Mouse (Mus musculus): ENCODE measurements around the gene March11. TPM values are rescaled to one million over a fixed set of nuclear protein-coding genes. Genes with fewer than 3 reads are reported as not detected.

The March11 gene
- total RNA-seq (2021) = not detected

DNA sequence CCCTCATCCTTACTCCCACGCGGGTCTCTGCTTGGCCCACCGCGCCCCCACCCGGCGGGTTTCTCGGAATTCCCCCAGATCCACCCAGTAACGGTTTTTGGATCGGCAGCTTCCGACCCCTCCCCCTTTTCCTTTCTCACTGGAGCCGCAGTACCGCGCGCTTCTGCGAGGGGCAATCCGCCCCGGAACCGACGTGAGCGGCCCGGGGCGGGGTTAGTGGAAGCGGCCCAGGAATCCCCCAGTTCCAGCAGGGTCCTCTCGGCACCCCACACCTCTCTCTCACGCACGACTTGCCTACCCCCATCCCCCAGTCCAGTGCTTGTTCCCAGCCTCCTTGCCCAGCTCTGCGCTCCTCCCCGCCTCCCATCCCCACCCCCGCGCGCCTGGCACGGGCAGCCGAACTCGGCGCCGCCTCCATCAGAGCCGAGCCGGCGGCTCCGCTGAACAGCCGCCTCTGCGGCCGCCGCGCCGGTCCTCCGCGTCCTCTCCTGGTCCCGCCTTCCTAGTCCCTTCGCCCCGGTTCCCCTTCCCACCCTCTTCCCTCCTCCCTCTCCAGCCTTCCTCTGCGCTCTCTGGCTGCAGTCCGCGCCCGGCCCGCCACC is at the start of gene March11:
March11 (plus strand) TSS at position 420 of the 602 bp plus-strand sequence.
- intact Hi-C loops (cut with DNase I) = loop anchor here (5.0 kb wide), 1 partner anchor 316 kb away; no protein-coding TSS in a partner anchor

DNA sequence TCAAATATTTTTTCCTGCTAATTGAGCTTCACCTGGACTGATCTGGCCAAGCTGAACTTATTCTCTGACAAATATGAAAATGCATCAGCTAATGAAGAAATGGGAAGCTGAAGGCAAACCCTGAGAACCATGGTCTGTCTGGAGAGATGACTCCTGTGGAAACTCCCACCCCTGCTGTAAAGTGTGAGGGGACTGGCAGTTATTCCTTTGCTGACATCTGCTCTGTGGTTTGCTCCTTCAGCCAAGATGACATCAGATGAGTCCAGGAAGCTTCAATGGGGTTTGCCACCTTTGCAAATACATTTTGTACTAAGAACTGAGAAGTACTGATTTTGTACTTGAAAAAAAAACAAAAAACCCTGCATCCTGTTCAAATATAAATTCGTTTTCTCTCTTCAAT is 46.5 kb upstream of the March11 start:
- DNase-seq = no peak
- intact Hi-C loops (cut with DNase I) = no loop called here

More for the DNA sequence above, at the start of gene March11:
- peak; percentile 21 to 23 for DNase-seq

DNA sequence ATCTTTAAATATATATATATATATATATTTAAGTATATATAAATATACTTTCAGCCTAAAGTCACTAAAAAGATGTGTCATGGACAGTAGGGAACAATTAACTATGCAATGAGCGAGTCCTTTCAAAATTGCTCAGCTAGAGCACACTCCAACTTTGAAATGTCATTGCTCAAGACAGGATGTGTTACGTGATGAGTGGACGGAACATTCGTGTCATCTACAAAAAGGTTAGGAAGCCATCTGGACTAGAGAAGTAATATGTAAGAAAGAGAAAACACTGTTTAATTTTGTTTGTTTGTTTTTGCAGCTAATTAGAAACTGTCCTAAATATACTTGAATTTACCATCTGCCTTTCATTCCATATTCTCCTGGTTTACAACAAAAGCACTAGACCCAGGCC is 39.3 kb upstream of the March11 start:
- no peak for DNase-seq
- intact Hi-C loops (cut with DNase I) = no loop called here

DNA sequence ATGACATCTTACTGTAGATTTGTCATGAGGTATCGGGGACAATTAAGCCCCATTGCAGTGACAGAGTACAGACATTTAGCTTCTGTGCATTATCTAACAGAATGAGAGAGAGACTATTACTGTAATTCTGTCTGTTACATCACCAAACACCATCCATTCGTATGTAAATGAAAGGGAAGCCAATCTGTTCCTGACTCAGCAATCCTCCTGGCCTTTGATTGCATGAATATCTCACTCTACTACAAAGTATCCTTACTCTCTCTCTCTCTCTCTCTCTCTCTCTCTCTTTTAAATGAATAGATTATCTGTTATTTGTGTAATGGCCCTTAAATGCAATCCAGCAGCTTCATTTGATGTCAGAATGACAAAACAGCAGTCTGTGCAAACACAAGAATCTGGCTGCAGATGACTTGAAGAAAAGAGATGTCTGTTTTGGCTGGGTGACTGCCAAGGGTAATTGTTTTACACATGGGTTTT is 32.8 kb upstream of the March11 start:
- intact Hi-C loops (cut with DNase I) = no loop called here
- DNase-seq = no peak

DNA sequence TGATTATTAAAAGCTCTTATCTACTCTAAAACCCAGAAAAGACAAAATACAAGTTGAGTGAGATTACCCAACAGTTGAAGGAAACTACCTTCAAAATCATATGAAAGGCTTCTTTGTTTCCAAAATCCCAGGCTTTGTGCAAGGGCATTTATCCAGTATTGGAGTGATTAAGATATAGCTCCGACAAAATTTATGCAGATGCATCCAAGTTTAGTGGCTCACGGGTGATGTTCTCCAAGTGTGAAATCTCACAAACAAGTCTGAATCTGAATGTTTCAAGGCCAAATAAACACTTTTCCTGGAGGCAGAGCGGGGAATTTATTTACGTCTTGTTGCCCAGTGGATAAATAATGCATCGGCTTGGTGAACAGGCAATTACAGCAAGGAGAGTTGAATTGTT is 32.2 kb upstream of the March11 start:
- intact Hi-C loops (cut with DNase I) = no loop called here

DNA sequence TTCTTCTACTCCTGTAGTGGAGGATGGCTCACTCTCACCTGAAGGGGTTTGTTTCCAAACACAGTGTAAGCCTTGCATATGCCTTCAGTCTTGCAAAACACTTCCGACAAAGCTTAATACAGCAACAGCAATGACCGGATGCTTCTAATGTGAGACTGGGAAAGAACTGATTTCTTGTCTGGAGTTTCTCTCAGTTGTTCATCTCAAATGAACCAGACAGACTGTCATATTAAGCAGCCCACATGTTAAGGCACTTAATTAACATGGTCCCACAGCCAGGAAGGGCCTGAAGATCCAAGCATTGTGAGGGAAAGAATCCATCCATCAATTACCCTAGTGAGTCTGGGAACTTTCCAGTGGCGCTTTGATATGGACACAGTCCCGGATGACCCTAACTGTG is 17.0 kb upstream of the March11 start:
- DNase-seq = no peak
- intact Hi-C loops (cut with DNase I) = no loop called here

More for the DNA sequence above, 32.2 kb upstream of the March11 start:
- DNase-seq = no peak

DNA sequence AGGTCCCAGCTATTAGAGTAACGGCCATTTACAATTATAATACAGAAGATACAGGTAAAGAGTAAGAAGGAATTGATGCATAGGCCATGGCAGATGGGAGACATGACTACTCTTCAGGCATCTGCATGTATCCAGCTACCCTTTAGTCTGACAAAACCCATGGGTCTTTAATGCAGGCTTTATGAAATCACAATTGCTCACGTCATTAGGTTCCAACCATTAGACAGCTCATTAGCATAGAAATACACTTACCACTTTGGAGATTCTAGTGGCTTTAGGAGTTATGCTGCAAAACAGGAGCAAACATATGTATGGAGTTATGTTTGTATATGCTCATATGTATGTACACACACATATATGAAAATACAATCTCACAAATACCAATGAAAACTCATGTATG is 16.0 kb upstream of the March11 start:
- intact Hi-C loops (cut with DNase I) = no loop called here
- DNase-seq = no peak

DNA sequence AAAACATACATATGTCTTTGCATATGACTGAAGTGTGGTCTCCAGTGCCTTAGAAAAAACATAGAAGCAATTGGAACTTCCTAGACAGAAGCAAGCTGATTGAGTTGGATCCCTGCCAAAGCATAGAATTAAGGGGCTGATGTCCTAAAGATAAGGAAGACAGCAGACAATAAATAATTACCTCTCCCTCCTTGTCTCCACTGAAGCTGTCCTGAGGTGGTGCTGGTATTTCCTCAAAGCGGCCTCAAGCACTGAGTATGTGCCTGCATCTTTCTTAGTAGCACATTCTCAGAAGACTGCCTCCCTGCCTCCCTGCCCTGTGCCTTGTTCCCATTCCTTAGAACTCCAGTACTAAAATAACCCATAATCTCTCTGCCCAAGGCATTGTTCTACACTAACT is 15.6 kb upstream of the March11 start:
- DNase-seq = no peak

DNA sequence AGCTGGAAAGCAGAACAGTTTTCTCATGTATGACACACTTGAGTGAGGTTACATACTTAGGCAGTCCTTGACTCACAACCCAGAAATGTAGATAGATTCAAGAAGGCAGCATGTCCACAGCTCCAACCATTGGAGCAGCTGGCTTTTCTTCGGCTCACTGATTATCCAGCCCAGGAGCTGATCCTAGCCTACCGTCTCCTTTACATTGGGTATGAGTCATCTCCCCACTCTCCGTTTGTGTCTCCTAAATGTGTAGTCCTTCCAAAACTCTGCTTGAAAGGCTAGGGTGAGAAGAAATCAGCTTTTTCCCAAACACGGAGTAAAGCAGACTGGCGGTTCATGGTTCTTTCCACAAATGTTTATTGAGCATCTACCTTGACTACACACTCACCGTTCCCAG is 10.2 kb upstream of the March11 start:
- DNase-seq = no peak
- intact Hi-C loops (cut with DNase I) = no loop called here

More for the DNA sequence above, 15.6 kb upstream of the March11 start:
- intact Hi-C loops (cut with DNase I) = no loop called here

DNA sequence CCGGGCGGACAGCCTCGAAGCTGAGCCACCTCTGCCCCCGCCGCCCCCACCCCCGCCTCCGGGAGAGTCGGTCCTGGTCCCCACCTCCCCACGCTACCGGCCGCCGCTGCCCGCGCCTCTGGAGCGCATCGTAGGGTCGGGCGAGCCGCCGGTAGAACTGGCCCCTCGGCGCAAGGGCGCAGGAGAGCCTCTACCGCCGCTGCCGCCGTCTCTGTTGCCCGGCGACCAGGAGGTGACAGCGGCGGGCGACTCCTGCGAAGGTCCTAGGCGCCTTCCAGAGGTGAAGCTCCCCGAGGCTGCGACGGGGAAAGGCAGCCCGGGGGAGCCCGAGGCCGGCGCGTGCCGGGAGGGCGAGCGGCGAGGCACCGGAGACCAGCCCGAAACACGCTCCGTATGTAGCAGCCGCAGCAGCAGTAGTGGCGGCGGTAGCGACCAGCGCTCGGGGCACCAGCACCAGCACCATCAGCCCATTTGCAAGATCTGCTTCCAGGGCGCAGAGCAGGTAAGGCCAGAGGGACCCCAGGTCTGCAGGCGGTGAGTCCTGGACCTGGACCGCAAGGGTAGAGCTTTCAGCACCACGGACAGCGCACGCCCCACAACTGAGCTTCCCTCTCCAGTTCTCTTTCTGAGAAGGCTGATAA is 563 bp downstream of the March11 start:
- intact Hi-C loops (cut with DNase I) = loop anchor here (5.0 kb wide), 1 partner anchor 317 kb away; no protein-coding TSS in a partner anchor
- peak; percentile 80 to 85 for DNase-seq

DNA sequence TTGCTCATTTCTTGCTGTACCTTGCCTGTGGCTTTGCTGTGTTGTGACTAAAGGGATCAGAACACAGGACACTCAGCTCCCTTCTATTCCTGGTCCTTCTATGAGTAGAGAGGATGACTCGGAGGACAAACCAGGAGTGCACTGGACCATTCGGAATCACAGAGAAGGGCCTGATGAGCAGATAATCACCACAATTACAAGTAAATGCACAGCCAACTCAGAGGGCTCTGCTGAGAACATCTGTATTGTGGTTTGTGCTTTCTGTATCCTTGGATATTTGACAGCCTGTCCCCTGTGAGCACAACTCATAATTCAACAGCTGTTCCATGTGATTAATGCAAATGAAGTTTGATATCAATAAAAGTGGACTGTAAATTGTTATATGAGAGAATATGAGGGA is 11.0 kb downstream of the March11 start:
- DNase-seq = no peak
- intact Hi-C loops (cut with DNase I) = loop anchor here (10.0 kb wide), 1 partner anchor 515 kb away; no protein-coding TSS in a partner anchor

DNA sequence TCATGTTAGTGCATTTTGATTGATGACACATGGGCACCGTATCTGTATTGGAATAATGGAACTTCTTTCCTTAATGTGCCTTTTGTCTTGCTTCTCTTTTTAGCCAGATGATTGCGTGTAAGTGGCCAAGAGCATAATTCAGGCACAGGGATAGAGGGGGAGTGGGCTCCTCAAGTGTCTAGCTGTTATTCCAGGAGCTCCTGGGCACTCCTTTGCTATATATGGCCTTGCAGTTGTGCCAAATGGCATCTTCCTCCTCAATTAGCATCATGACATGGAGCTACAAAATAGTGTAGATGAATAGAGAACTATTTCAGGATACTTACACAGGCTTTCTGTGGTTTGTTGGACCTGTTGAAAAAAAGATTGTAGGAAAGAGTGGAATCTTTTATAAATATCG is 11.6 kb downstream of the March11 start:
- no peak for DNase-seq
- intact Hi-C loops (cut with DNase I) = loop anchor here (10.0 kb wide), 1 partner anchor 516 kb away; no protein-coding TSS in a partner anchor

DNA sequence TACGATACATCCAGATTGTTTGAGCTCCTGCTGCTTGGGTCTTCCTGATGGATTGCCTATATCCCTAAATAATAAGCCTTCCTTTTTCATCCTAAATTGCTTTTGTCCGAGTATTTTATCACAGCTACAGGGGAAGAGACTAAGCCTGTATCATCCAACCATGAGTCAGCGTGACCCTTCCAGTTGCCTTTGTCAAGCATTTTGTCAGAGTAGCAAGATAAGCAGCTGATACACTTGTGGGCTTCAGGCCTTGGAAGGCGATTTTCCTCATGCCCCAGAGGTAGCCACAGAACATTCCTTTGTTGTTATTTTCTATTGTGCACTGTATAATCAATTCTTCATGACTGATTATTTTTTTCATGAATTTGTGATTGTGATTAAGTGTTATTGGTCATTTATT is 14.0 kb downstream of the March11 start:
- intact Hi-C loops (cut with DNase I) = loop anchor here (10.0 kb wide), 1 partner anchor 518 kb away; no protein-coding TSS in a partner anchor
- no peak for DNase-seq

DNA sequence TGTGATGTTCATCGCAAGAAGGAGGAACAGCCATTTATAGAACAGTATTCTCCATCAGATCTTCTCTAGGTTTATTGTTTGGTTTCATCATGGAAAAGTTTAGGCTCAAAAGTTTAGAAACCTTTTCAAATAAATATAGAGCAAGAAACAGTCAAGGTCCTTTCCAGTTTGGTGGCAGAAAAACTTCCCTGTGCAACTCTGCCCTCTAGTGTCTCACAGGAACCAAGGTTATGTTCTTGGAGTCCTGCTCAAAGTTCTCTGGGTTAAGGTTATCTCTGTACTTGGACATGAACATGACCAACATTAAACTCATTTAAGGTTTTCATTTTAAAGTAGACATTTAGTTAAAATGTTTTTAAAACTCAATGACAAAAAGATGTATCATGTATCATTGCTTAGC is 18.3 kb downstream of the March11 start:
- peak; percentile 19 to 47 for DNase-seq
- intact Hi-C loops (cut with DNase I) = loop anchor here (1.0 to 10.0 kb wide), 2 partner anchors 332 to 522 kb away; no protein-coding TSS in a partner anchor

DNA sequence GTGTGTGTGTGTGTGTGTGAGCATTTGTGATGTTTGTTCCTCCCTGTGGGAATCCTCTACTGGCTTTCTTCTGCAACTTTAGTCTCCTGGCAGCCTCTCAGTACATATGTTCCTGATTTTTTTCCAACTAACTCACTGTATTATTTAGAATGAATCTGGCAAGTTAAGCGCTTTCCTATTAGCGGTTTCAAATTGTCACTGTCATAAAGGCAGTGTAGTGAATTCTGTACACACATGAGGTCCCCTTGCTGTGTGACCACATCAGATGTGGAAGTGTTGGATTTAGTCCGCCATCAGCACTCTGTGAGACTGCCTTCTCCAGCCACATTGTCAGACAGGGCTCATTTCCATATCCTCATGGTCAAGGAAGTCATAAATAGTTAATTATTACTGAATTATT is 26.9 kb downstream of the March11 start:
- intact Hi-C loops (cut with DNase I) = no loop called here
- no peak for DNase-seq

DNA sequence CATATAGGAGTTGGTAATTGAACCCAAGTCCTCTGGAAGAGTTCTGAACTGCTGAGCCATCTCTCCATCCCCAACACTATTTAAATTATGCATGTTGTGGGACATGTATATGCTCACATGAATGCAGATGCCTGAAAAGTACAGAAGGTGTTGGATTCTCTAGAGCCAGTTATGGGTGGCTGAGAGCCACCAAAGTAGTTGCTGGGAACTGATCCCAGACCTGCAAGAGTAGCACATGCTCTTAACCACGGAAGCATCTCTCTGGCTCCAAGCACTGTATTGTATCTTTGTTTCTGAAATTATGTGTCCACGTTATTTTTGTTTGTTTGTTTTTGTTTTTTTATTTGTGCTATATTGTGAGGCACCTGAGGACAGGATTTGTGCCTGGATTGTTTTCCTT is 28.9 kb downstream of the March11 start:
- intact Hi-C loops (cut with DNase I) = no loop called here
- DNase-seq = no peak

DNA sequence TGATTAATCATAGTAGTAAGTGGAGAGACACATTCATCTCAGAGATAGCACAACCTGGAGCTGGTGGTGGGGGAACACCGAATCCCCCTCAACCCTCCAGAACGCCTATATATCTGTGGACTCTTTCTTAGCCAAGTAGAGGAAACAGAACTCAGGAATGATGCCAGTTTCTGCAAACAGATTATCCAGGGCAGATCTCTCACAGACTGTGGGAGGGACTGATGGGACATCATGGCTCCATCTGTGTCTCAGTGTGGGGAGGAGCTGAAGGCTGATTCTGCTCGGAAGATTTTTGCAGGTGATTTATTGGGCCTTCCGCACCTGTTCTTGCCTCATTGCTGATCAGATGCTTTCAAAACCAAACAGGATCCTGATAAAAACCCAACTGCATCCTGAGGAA is 29.5 kb downstream of the March11 start:
- intact Hi-C loops (cut with DNase I) = no loop called here
- no peak for DNase-seq

DNA sequence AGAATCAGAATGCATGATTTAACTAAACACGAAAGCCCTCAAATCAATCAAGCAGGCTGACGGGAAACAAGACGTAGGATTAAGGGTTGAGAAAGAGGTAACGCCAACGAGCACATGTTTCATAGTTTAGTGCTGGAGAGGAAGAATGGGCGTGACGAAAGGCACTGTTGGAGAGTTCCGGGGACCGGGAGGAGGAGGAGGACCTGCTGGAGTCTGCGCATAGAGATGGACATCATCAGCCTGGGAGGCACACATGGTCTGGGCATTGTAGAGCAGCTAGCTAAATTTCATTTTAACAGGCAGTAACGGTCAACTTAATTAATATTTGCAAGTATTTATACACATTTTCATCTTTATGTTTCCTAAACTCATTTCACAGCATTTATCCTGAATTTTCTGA is 31.6 kb downstream of the March11 start:
- DNase-seq = no peak
- intact Hi-C loops (cut with DNase I) = no loop called here

DNA sequence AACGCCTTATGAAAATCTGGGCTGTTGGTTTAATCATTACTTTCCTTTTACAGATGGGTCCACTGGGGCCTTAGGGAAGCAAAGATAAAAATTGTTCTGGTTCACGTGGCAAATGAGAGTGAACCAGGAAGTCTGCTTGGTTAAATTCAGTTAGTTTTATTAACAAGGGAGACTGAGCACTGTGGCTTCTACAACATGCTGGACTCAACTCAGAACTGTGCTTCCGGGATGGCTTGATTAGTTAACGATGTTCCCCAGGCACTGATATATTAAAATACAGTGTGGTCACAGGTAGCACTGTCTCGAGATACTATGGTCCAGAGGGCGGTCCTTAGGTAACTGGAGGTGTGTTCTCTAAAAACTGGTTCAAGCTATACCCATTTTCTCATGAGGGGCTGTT is 32.1 kb downstream of the March11 start:
- no peak for DNase-seq
- intact Hi-C loops (cut with DNase I) = no loop called here

DNA sequence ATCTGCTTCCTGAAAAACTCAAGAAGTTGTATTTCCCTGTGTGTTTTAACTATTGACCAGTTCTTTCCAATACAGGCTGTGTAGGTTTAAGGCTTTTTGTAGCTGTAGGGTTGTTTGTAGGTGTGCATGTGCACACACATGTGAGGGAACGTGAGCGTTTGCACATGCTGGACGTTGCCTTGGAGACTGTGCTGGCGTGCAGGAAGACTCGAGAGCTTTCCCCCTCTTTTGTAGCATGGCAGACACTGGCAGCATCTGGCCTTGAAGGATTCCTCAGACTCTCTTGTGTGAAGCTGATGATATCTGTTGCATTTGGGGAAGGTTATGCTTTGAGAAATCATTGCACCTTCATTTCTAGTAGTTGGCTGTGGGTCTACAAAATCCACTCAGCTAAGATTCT is 35.5 kb downstream of the March11 start:
- DNase-seq = no peak
- intact Hi-C loops (cut with DNase I) = no loop called here

DNA sequence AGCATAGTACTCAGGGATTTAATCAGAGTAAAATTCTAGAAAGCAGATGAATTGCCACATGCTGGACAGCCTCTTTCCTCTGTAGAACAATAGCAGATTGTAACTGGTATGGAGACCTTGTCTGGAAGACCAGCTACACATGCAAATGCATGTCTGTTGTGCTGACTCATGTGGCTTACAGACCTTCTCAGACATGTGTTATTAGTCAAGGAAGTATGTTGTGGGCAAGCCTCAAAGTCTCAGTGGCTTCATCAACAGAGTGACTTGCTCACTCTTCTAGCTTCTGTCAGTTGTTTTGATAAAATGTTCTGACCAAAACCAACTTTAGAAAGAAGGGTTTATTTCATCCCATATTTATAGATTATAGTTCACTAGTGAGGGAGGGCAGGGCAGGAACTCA is 44.8 kb downstream of the March11 start:
- intact Hi-C loops (cut with DNase I) = no loop called here
- DNase-seq = no peak

DNA sequence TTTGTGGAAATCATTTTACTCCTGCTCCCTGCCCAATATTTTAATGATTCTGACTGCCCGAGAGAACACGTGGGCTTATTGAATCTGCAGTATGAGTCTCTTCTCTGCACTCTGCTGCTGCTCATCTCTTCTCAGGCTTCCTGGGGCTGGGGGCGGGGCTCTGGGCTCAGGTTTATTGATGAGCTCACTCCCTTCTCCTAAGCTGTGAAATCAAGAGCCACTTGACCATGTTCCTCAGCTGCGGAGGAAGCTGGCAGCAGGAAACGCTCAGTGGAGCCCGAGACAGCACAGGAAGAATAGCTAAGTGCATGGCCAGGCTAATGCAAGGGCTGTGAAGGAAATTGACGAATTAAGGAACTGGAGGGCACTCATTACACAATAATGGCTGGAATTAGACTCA is 56.5 kb downstream of the March11 start:
- intact Hi-C loops (cut with DNase I) = no loop called here
- DNase-seq = peak in 1 of 2 experiments; percentile 3

Measured in heart, postnatal 10 days (tissue).